Mouse (Mus musculus) liver, embryonic 15.5 days (tissue): ENCODE measurements around the gene Inpp5f. TPM values are rescaled to one million over a fixed set of nuclear protein-coding genes. Genes with fewer than 3 reads are reported as not detected.
"Not testable (repeated sequence)": the region's sequence is repeated elsewhere in the genome, so short reads cannot be mapped to it uniquely, and the experiment has no call there.

Source experiments
- ATAC-seq: fragments of 200-750 bp; cut with Nextera tagmentation; 2 replicates; pipeline ENCODE4 v1.8.0; 2017; ENCODE audit warnings: moderate number of reproducible peaks, mild to moderate bottlenecking, moderate library complexity; ENCODE audit not compliant: insufficient read depth
- H3K27ac ChIP-seq: fragments of 300-500 bp; sonication (generic); replicated peaks from 2 replicates; pipeline ENCODE4 v1.5.1; 2015; ENCODE audit warnings: mild to moderate bottlenecking, inconsistent platforms
- H3K27me3 ChIP-seq: fragments of 300-500 bp; sonication (generic); 2 replicates; pipeline ENCODE4 v1.6.1; 2015; ENCODE audit warnings: mild to moderate bottlenecking, inconsistent platforms
- H3K36me3 ChIP-seq: fragments of 300-500 bp; sonication (generic); replicated peaks from 2 replicates; pipeline ENCODE4 v1.6.1; 2015; ENCODE audit warnings: moderate library complexity, mild to moderate bottlenecking, inconsistent platforms
- H3K4me1 ChIP-seq: fragments of 300-500 bp; sonication (generic); replicated peaks from 2 replicates; pipeline ENCODE4 v1.6.1; 2015; ENCODE audit warnings: inconsistent platforms
- H3K4me2 ChIP-seq: fragments of 300-500 bp; sonication (generic); 2 replicates; pipeline ENCODE4 v1.6.1; 2015; ENCODE audit warnings: moderate library complexity, mild to moderate bottlenecking, inconsistent platforms
- H3K4me3 ChIP-seq: fragments of 300-500 bp; sonication (generic); replicated peaks from 2 replicates; pipeline ENCODE4 v1.5.1; 2015; ENCODE audit warnings: mild to moderate bottlenecking, inconsistent platforms
- H3K9ac ChIP-seq: fragments of 300-500 bp; sonication (generic); 2 replicates; pipeline ENCODE4 v1.6.1; 2015; ENCODE audit warnings: moderate library complexity, mild to moderate bottlenecking, inconsistent platforms
- H3K9me3 ChIP-seq: fragments of 300-500 bp; sonication (generic); replicated peaks from 2 replicates; pipeline ENCODE4 v1.6.1; 2016; ENCODE audit warnings: inconsistent platforms
- WGBS: fragments of 180-500 bp; shearing (Covaris S2); methylation state at CpG from one replicate; pipeline ENCODE4 v1.1.7; 2015; ENCODE audit warnings: mixed read lengths; ENCODE audit not compliant: insufficient replicate concordance; 5-methylcytosine and 5-hydroxymethylcytosine counted together
- polyA plus RNA-seq: library from polyadenylated mRNA; unstranded; fragments of >200 nt; fragmentation: Nextera tagmentation; extraction: Ambion mirVana; gene quantifications from 2 replicates; pipeline ENCODE4 v1.2.1, GENCODE M21; 2015

Inpp5f gene
- 5.5 and 6.3 TPM in 2 replicates for polyA plus RNA-seq

DNA sequence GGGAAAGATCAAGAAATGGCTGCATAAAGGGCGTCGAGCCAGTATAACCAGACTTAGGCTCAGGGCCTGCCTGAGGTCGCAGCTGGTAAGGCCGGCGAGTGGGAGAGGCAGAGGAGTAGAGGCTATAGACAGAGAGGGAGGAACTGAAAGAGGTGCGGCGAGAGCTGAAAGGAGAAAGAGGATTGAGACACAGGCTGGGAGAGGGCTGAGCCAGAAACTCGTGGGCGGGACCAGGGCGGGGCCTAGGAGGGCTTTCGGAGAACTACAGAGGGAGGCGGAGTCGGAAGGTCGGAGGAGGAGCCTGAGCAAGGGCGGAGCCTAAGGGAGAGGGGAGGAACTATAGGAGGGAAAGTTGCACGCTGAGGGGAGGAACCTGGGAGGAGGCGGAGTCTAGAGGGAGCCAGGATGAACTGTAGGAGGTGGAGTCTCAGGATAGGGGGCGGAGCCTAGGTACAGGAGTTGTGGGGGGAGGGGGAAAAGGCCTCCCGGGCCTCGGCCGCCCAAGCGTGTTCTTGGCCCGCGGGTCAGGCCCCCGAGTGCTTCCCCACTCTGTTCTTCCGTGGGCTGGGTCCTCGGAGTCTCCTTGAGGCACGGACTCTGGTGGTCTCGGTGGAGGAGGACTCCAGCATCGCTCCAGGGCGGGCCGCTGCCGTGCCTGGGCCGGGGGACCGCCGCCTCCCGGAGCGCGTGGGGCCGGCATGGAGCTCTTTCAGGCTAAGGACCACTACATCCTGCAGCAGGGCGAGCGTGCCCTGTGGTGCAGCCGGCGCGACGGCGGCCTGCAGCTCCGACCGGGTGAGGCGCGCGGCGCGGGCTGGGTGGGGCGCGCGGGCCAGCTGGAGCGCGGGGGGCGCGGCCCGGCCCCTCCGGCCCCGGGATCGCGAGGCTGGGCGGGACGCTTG is at the start of gene Inpp5f:
Inpp5f (plus strand) TSS at position 432 of the 902 bp plus-strand sequence.
- Histone ChIP-seq H3K27ac (peak within 1 kb of the TSS; percentile 81), H3K9ac (peak within 1 kb of the TSS; percentile 70), H3K4me3 (peak within 1 kb of the TSS; percentile 80), H3K4me1 (peaks cover 27% of the 10 kb centered on the region), H3K27me3 (no peaks in the 10 kb centered on the region), H3K4me2 (peak within 1 kb of the TSS; percentile 97), H3K36me3 (no peaks in the 10 kb centered on the region), H3K9me3 (no peaks in the 10 kb centered on the region)
- WGBS, result 2% methylated on average over 66 of the region's 68 CpGs
- peak; percentile 93 for ATAC-seq

DNA sequence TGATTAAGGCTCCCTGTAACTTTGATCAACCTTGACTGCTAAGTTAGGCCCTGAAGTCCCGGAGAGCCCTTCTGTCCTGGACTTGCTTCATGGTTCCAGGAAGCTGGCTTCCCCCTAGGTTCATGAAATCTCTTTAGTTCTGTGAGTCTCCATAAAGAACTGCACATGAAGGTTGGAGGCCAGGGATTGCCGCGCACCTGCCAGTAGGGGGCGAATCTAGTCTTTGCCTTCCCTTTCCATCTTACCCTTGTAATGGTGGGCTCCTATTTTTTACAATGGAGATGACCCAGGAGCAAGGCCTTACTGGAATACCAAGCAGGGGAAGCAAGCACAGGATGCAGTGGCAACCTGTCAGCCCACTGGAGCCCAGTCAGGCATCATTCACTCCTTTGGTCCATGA is 47.8 kb upstream of the Inpp5f start:
- WGBS, result 23% methylated on average over 4 of the region's 4 CpGs
- Histone ChIP-seq H3K9ac (no peak overlapping the region), H3K4me3 (no peak overlapping the region), H3K9me3 (no peaks in the 10 kb centered on the region), H3K27ac (no peak overlapping the region), H3K27me3 (no peaks in the 10 kb centered on the region), H3K36me3 (no peaks in the 10 kb centered on the region), H3K4me2 (no peak overlapping the region), H3K4me1 (no peaks in the 10 kb centered on the region)
- no peak for ATAC-seq

DNA sequence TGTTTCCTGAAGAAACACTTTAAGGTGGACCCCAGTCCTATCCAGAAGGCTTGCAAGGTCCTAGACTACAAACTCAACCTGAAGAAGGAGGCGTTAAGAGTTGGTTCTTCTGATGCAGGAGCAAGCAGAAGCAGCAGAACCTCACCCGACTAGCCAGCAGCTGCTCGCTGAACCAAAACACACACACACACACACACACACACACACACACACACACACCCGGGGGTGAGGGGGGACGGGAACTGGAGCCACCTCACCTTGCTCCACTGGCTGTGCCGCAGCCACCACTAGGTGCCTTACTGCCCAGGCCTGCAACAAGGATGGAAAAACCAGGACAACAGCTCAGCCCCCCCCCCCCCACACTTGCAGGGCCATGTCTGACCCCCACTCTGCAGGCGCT is 44.8 kb upstream of the Inpp5f start:
- H3K9me3 ChIP-seq, result no peaks in the 10 kb centered on the region
- WGBS, result 58% methylated on average over 7 of the region's 7 CpGs

DNA sequence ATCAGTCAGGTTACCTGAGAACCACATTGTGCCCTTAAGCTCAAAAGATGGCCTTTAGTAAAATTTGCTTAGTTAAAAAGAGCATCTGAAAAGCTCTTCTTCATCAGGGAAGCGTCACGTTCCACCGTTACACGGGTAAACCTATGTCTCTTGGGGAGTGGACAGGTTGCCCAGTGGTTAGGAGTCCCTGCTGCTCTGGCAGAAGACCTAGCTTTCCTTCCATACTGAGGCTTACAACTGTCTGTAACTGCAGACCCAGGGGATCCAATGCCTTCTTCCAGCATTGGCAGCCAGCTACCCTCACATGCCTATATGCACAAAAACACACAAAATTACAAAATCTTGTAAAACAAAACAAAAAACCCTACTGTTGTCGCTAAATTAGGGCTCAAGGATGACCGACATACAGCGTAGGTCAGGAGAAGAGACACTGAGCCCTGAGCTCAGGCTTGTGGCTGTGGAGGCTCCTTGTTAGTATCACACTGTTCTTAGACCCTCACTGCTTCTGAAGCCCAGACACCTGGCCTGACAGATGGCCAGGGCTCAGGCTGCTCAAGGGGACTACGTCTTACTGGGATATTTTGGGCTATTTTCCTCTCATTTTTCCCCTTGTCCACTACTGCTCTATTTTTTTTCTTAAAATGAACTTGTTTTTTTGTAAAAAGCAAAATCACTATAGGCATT is 43.4 kb upstream of the Inpp5f start:
- H3K9ac ChIP-seq, result no peak overlapping the region
- no peak overlapping the region for H3K4me3 ChIP-seq
- H3K27me3 ChIP-seq, result no peaks in the 10 kb centered on the region
- ATAC-seq, result no peak
- H3K4me2 ChIP-seq, result no peak overlapping the region
- WGBS, result 68% methylated on average over 8 of the region's 8 CpGs
- no peaks in the 10 kb centered on the region for H3K36me3 ChIP-seq
- peaks cover 7% of the 10 kb centered on the region; the same call in 1 of the 2 replicates for H3K4me1 ChIP-seq
- H3K27ac ChIP-seq, result no peak overlapping the region
- H3K9me3 ChIP-seq, result no peaks in the 10 kb centered on the region

More for the DNA sequence above, 44.8 kb upstream of the Inpp5f start:
- peaks cover 7% of the 10 kb centered on the region; the same call in 1 of the 2 replicates for H3K4me1 ChIP-seq
- no peak overlapping the region for H3K27ac ChIP-seq
- no peak overlapping the region for H3K4me2 ChIP-seq
- H3K9ac ChIP-seq, result no peak overlapping the region
- no peaks in the 10 kb centered on the region for H3K36me3 ChIP-seq
- H3K4me3 ChIP-seq, result no peak overlapping the region
- ATAC-seq, result no peak
- H3K27me3 ChIP-seq, result no peaks in the 10 kb centered on the region

DNA sequence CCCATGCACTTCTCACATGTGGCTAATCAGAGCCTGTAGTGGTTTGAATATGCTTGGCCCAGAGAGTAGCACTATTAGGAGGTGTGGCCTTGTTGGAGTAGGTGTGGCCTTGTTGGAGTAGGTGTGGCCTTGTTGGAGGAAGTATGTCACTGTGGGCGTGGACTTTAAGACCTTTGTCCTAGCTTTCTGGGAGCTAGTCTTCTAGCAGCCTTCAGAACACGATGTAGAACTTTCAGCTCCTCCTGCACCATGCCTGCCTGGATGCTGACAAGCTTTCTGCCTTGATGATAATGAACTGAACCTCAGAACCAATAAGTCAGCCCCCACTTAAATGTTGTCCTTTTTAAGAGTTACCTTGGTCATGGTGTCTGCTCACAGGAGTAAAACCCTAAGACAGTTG is 41.7 kb upstream of the Inpp5f start:
- H3K27ac ChIP-seq, ATAC-seq, H3K9ac ChIP-seq, H3K4me1 ChIP-seq, H3K9me3 ChIP-seq, H3K4me3 ChIP-seq, H3K36me3 ChIP-seq, H3K4me2 ChIP-seq, H3K27me3 ChIP-seq: not testable (repeated sequence)
- WGBS, result 76% methylated on average over 2 of the region's 2 CpGs

DNA sequence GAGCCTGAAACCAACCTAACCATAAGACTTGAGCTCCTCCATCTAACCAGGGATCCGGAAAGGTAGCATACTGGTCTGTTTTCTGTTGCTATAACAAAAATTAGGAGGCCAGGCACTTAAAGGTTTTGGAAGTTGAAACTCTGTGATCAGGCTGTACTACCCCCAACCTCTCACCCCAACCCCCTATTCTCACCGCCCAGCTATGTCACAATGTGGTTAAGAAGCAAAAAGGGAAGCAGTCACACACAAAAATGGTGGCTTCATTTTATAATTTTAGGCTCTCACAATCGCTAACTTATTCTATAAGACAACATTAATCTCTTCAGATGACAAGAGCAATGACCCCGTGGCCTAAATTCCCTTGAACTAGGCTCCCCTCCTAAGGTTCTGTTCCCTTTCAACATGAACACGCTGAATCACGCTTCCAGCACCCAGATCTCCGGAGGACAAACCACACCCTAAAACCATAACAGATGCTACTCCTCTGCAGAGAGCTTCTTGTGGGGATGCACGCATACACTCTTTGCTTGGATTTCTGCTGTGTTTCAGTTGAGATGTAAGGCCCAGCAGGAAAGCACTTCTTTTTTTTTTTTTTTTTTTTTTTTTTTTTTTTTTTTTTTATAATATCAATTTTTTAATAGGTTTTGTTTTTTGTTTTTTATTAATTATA is 41.0 kb upstream of the Inpp5f start:
- H3K4me2 ChIP-seq, result no peak overlapping the region
- 43% methylated on average over 8 of the region's 8 CpGs for WGBS
- H3K9me3 ChIP-seq, result no peaks in the 10 kb centered on the region
- no peaks in the 10 kb centered on the region for H3K27me3 ChIP-seq
- no peak for ATAC-seq
- H3K36me3 ChIP-seq, result no peaks in the 10 kb centered on the region
- no peak overlapping the region for H3K4me3 ChIP-seq
- H3K27ac ChIP-seq, result no peak overlapping the region
- peaks cover 7% of the 10 kb centered on the region; the same call in 1 of the 2 replicates for H3K4me1 ChIP-seq
- no peak overlapping the region for H3K9ac ChIP-seq

DNA sequence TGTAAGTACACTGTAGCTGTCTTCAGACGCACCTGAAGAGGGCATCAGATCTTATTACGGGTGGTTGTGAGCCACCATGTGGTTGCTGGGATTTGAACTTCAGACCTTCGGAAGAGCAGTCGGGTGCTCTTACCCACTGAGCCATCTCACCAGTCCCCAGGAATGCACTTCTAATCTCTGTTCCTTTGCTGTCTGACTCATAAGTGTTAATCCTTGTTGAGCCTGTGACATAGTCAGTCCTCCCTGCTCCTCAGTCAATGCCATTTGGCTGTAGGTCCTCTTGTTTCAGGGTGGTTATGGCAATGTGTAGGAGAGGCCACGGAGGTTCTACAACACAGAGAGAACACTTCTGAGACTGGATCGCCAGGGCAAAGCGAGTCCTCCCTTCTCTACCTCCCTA is 40.5 kb upstream of the Inpp5f start:
- WGBS, result 76% methylated on average over 7 of the region's 7 CpGs
- not testable (repeated sequence) for ATAC-seq, H3K4me2 ChIP-seq, H3K36me3 ChIP-seq, H3K9ac ChIP-seq, H3K4me3 ChIP-seq, H3K4me1 ChIP-seq, H3K27me3 ChIP-seq, H3K27ac ChIP-seq, H3K9me3 ChIP-seq

DNA sequence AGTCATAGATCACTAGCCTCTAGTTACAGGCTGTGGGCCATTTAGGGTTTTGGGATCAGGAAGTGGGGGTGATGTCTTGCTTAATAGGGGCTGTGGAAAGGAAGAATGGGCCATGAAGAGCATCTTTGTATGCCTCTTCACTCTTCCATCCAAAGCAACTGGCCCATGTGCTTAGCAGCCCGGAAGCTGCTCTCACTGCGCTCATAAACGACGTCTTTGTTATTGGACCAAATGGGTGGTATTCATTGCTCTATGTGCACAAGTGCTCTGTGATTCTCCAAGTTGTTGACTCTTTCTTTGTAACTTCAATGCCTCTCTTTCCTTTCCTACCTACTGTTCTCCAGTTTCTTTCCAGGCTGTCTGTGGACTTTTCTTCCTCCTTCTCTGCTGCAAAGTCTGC is 39.1 kb upstream of the Inpp5f start:
- Histone ChIP-seq H3K9me3 (no peaks in the 10 kb centered on the region), H3K4me3 (no peak overlapping the region), H3K4me1 (peaks cover 7% of the 10 kb centered on the region; the same call in 1 of the 2 replicates), H3K27ac (no peak overlapping the region), H3K36me3 (no peaks in the 10 kb centered on the region), H3K9ac (no peak overlapping the region), H3K27me3 (no peaks in the 10 kb centered on the region), H3K4me2 (no peak overlapping the region)
- ATAC-seq, result no peak
- WGBS, result 62% methylated on average over 4 of the region's 4 CpGs

DNA sequence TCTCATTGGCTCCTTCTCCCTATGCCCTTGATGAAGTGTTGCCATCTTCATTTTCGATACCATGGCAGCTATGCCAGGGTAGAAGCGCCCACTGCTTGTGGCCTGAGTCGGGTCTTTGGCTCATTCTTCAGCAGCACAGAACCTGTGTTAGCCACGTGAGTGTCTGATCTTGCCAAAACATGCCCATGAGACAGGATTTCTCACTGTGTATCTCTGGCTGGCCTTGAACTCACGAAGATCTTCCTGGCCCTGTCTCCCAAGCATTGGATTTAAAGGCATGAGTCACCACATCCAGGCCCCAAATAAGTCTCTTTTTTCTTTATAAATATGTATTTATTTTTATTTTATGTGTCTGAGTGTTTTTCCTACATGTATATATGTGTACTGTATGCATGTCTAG is 35.9 kb upstream of the Inpp5f start:
- 67% methylated on average over 5 of the region's 5 CpGs for WGBS
- H3K27ac ChIP-seq, result no peak overlapping the region
- no peaks in the 10 kb centered on the region for H3K9me3 ChIP-seq
- ATAC-seq, result no peak
- no peak overlapping the region for H3K4me2 ChIP-seq
- no peaks in the 10 kb centered on the region for H3K36me3 ChIP-seq
- peaks cover 7% of the 10 kb centered on the region for H3K4me1 ChIP-seq
- no peak overlapping the region for H3K4me3 ChIP-seq
- H3K27me3 ChIP-seq, result no peaks in the 10 kb centered on the region
- no peak overlapping the region for H3K9ac ChIP-seq

DNA sequence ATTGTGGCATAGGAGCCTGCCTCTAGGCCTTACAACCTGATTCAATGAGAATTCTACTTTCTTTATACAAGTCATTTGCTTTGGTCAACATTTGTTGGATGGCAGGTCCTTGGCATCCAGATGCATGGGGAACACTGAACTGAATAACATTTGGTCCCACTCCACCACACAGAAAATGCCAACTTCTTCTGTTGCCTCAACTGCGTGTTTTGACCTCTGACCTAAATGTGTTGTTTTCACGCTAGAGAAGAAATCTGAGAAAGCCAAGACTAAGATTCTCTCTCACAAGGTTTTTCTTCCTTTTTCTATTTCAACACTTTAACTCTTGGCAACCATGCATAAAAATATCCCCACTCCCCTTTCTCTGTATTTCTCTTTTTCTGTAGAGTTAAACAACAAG is 35.3 kb upstream of the Inpp5f start:
- Histone ChIP-seq H3K4me3 (no peak overlapping the region), H3K9me3 (no peaks in the 10 kb centered on the region), H3K4me1 (peaks cover 10% of the 10 kb centered on the region; the same call in 1 of the 2 replicates), H3K27ac (no peak overlapping the region), H3K27me3 (no peaks in the 10 kb centered on the region), H3K9ac (no peak overlapping the region), H3K36me3 (no peaks in the 10 kb centered on the region), H3K4me2 (no peak overlapping the region)
- 71% methylated on average over 2 of the region's 2 CpGs for WGBS
- ATAC-seq, result no peak

DNA sequence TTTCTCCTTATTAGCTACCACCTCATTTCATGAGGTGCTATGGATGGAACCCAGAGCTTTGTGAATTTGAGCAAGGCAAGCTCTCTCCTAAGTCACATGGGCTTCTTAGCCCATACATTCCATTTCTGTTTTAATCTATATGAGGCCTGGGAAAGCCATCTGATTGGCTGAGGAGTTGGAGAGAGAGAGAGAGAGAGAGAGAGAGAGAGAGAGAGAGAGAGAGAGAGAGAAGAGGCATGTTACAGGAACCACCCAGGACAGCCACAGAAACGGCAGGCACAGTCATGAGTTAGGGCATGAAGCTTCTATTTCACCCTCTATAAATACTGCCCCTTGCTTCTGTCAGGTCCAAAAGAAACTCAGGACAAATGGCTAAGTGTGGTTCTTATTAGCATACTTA is 33.5 kb upstream of the Inpp5f start:
- Histone ChIP-seq H3K4me3 (no peak overlapping the region), H3K27ac (no peak overlapping the region), H3K27me3 (no peaks in the 10 kb centered on the region), H3K9me3 (no peaks in the 10 kb centered on the region), H3K4me2 (no peak overlapping the region), H3K36me3 (no peaks in the 10 kb centered on the region), H3K4me1 (peaks cover 10% of the 10 kb centered on the region; the same call in 1 of the 2 replicates), H3K9ac (no peak overlapping the region)
- 24% methylated on average over 1 of the region's 1 CpGs for WGBS
- no peak for ATAC-seq
